Mouse (Mus musculus): Measurements from ENCODE around the gene Fam221b.
A peak's percentile ranks its signal among the peaks of the same experiment; 100 is the strongest.

Fam221b gene

GRCm38 (mm10) chr4:43657146-43657545, 11.8 kb downstream of the Fam221b start:
- no peak for DNase-seq (ENCODE audit: low read depth, low spot score)

GRCm38 (mm10) chr4:43656339-43657109, 12.4 kb downstream of the Fam221b start, which contains the start of gene Hint2:
Gene Hint2, minus strand, starts transcription at chr4:43656466.
- peak; percentile 97 for DNase-seq (ENCODE audit: low read depth, low spot score)

- DNase-seq (ENCODE audit: low read depth, low spot score) = no peak
Observed at GRCm38 (mm10) chr4:43655656-43656338, 13.1 kb downstream of the Fam221b start.

GRCm38 (mm10) chr4:43653161-43654015, 15.6 kb downstream of the Fam221b start, which contains the start of gene Spag8:
Gene Spag8, minus strand, starts transcription at chr4:43653594.
- peak; percentile 75 for DNase-seq (ENCODE audit: low read depth, low spot score)

- no peak for DNase-seq (ENCODE audit: low read depth, low spot score)
Observed at GRCm38 (mm10) chr4:43652726-43653125, 16.2 kb downstream of the Fam221b start.

GRCm38 (mm10) chr4:43649783-43650182, 19.2 kb downstream of the Fam221b start:
- DNase-seq (ENCODE audit: low read depth, low spot score) = no peak

- no peak for DNase-seq (ENCODE audit: low read depth, low spot score)
Observed at GRCm38 (mm10) chr4:43640491-43640890, 28.5 kb downstream of the Fam221b start.

GRCm38 (mm10) chr4:43640076-43640475, 28.9 kb downstream of the Fam221b start:
- no peak for DNase-seq (ENCODE audit: low read depth, low spot score)

GRCm38 (mm10) chr4:43636751-43637150, 32.2 kb downstream of the Fam221b start:
- no peak for DNase-seq (ENCODE audit: low read depth, low spot score)

- DNase-seq (ENCODE audit: low read depth, low spot score) = no peak
Observed at GRCm38 (mm10) chr4:43634621-43635374, 34.1 kb downstream of the Fam221b start.

GRCm38 (mm10) chr4:43633736-43634135, 35.2 kb downstream of the Fam221b start:
- DNase-seq (ENCODE audit: low read depth, low spot score) = no peak

- DNase-seq (ENCODE audit: low read depth, low spot score) = no peak
Observed at GRCm38 (mm10) chr4:43633296-43633695, 35.6 kb downstream of the Fam221b start.

GRCm38 (mm10) chr4:43631956-43632920, 36.7 kb downstream of the Fam221b start:
- no peak for DNase-seq (ENCODE audit: low read depth, low spot score)

GRCm38 (mm10) chr4:43631046-43631955, 37.6 kb downstream of the Fam221b start, which contains the start of gene Npr2:
Gene Npr2, plus strand, starts transcription at chr4:43631935.
- peak; percentile 43 for DNase-seq (ENCODE audit: low read depth, low spot score)

- DNase-seq (ENCODE audit: low read depth, low spot score) = peak; percentile 30
Observed at GRCm38 (mm10) chr4:43630671-43631045, 38.3 kb downstream of the Fam221b start.

- DNase-seq (ENCODE audit: low read depth, low spot score) = peak; percentile 87
Observed at GRCm38 (mm10) chr4:43630030-43630581, 38.8 kb downstream of the Fam221b start.

GRCm38 (mm10) chr4:43629106-43629817, 39.7 kb downstream of the Fam221b start:
- peak; percentile 45 for DNase-seq (ENCODE audit: low read depth, low spot score)
